Mouse (Mus musculus) CH12F3 (cell line): ENCODE results near the gene Gnb1l.

Experiments used
- in situ Hi-C: fragments of 300-500 bp; cut with MboI; formaldehyde crosslinking; loops from 2 replicates; pipeline ENCODE4 v1.14.3; 2020; ENCODE audit warnings: low sequenced_read_pairs

Gnb1l gene

GRCm38 (mm10) chr16:18539281-18539680 lies 40.8 kb downstream of the Gnb1l start:
- in situ Hi-C loops = no loop called here

- in situ Hi-C loops = no loop called here
These were observed 44.8 kb downstream of the Gnb1l start for GRCm38 (mm10) chr16:18543151-18543829.

GRCm38 (mm10) chr16:18547891-18548290 lies 49.4 kb downstream of the Gnb1l start:
- in situ Hi-C loops = no loop called here

GRCm38 (mm10) chr16:18551604-18552003 lies 53.1 kb downstream of the Gnb1l start:
- in situ Hi-C loops = no loop called here

- in situ Hi-C loops = no loop called here
These were observed 53.7 kb downstream of the Gnb1l start for GRCm38 (mm10) chr16:18552106-18552710.

GRCm38 (mm10) chr16:18554721-18555120 lies 56.2 kb downstream of the Gnb1l start:
- in situ Hi-C loops = no loop called here

DNA sequence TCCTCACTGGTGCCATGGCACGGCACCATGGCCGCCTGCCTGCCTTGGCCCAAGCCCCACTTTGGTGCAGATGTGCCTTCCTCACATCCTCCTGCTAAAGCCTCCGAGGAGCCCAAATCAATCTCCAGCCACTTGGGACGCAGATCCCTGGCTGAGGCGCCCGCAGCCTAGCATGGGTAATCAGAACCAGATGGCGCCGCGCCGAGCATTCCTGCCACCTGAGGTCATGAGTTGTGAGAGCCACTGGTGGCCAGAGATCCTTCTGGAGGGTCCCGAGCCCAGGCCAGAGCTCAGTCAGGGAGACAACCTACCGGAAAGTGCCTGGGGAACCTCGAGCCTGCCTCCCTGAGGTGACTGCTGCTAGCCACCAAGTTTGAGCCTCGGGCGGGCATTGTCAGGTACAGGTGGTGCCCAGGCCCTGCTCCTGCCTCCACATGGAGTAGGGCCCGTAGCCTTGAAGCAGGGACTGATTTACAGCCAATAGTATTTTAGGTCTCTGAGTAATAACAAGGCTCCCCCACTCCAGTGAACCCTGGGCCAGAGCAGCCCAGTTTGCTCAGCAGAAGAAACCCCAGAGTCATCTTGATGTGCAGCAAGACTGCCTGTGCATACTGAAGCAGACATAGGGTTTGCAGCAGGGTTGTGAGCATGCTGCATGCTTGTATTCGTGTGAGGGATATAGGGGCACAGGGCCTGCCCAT lies 56.9 kb downstream of the Gnb1l start:
- in situ Hi-C loops = no loop called here

DNA sequence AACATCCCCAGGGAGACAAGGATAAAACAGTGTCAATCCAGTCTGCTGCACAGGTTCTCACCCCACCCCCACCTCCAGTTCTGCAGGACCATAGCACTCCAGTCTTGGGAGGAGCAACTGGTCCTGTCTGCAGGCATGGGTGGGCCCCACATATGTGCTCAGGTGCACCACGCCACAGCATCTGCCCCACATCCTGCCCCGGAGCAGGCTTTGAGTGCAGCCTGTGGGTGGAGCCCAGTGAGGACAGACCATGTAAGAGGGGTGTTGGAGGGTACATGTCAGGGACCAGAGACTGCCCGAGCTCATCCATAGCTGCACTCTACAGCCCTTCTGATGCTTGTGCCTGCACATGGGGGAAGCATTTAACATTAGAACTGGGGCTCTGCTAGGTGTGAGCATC lies 57.9 kb downstream of the Gnb1l start:
- in situ Hi-C loops = no loop called here

DNA sequence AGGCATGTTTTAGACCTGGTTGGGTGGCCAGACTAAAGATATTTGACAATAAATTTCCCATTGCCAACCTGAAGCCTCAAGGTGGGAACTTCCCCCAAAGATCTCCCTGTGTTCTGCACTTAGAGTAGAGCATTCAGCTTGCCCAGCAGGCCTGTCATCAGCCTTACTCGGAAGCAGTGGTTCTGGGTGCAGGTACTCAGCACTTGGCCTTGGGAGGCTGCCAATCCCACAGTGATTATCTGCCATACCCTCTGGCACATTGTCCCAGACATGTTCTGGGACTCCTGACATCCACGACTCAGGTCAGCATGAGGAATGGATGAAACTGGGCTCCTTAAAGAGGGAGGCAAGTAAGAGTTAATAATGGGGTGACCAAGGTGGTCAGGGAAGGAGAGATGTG lies 66.0 kb downstream of the Gnb1l start:
- in situ Hi-C loops = no loop called here

DNA sequence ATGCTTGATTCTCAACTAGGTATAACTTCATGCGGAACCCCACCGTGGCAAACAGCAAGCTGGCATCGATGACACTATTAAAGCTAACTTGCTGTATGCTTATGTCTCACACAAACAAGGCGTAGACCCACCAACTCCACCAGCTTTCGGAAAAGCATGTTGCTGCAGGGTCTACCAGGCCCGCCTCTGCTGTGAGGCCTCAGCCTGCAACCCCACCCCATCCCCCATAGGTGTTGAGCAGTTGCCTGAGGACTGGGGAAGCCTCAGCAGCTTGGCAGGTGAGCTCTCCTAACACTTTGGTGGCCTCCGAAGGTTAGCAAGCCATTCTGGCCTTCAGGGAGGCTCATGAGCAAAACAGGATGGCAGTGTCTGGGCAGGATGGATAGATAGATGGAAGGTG lies 70.1 kb downstream of the Gnb1l start:
- in situ Hi-C loops = no loop called here

DNA sequence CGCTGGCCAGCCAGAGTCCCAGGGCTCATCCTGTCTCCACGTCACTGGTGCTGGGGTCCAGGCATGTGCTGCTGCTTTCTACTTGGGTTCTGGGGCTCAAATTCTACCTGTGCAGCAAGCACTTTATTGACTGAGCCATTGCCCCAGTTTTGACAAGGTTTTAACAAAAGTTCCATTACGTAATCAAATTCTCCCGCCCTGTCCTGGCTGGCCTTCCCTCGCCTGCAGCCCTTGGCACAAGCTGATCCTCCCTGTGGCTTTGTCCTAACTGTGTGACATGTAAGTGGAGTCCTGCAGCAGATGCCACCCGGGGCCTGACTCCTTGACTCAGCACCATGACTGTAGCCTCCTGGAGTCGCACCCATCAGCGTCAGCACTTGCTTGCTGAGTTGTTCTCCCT lies 75.7 kb downstream of the Gnb1l start:
- in situ Hi-C loops = no loop called here

DNA sequence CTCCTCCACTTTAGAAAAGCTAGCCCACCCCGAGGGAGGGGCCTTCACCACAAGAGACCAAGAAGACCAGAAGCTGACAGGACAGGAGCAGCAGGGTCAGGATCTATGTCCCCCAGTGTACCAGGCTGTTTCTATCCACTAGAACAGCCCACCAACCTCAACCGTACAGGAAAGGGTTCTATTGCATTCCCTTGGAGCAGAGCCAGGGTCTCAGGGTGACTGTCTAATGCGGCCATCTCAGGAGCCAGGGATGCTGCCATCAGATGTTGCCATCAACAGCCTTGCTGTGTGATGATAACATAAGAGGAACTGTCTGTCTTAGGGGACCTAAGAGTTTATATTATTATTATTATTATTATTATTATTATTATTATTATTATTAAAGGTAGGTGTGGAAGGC lies 78.6 kb downstream of the Gnb1l start:
- in situ Hi-C loops = no loop called here

DNA sequence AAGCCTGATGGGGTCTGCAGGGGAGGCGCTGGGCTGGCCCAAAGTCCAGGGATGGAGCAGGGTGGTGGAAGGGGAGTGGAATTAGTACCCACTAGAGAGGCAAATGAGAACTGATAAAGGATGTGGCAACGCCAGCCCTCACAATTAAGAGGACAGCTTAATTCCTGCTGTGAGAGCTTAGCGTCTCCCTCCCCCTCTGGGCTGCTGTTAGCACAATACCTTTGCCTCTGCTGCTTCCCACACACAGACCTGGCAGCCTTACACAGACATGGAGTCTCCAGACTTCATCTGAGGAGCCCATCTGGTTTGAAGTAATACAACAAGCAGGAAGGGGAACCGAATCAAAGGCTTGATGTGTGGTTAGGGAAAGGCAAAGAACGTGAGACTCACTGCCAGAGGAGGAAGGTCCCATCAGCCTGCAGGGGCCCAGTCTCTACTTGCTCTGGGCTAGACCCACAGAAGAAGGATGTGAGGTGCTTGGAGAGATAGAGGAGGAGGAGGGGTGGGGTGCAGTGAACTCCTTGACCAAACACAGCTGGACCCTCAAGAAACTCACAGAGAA lies 79.2 kb downstream of the Gnb1l start:
- in situ Hi-C loops = no loop called here

- in situ Hi-C loops = no loop called here
These were observed 81.9 kb downstream of the Gnb1l start for GRCm38 (mm10) chr16:18580389-18580788.

DNA sequence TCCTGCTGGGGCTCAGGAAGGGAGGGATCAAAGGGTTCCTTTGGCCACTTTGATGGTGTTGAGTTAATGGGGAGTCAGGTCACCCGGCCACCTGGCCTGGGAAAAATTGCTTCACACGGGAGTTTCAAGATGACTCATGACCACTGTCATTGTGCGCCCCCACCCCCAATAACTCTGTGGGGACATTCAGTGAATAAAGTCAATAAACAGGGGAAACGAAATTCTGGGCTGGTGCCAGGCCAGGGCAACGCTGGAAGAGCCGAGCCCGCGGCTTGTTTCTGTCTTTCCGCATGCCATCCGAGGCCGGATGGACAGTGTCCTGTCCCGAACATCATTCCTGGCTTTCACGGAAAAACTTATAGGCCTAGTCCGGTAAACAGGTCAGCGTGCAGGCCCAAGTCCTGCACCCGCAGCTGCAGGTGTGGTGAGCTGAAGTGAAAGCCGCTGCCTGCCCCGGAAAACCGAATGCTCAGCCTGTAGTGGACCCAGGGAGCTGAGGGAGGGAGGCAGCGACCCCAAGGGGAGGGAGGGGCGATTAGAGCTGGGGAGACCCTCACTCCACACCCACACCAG lies 82.6 kb downstream of the Gnb1l start:
- in situ Hi-C loops = no loop called here

GRCm38 (mm10) chr16:18581623-18582205 lies 83.2 kb downstream of the Gnb1l start:
- in situ Hi-C loops = no loop called here

DNA sequence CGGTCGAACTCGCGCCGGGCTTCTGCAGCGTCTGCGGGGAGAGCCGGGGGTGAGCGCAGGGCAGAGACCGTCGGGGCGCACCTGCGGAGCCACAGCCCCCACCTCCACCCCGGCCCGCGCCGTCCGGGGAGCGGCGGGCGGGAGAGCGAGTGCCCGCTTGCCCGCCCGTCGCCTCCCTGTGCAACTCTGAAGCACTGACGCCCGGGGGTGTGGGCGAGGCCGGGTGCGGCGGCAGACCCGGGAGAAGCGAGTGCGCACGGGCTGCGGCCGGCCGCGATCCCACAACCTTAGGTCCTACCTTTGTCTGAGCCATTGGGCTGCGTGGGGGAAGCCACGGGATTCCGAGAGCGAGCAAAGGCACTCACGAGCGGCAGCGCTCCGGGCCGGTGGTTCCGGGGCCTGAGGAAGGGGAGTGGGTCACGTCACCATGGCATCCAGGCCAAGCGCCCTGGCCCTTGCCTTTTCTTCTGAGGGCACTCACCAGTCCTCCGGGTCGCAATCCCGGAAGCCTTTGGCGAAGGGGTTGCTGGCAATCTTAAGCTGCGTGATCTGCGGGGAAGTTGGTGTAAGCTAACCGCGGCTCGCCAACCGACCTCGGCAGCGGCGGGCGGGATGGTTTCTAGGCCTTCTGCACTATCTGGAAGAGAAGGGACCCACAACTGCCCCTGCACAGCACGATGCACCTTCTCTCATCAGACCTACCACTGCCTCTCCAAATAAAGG lies 84.1 kb downstream of the Gnb1l start:
- in situ Hi-C loops = no loop called here

DNA sequence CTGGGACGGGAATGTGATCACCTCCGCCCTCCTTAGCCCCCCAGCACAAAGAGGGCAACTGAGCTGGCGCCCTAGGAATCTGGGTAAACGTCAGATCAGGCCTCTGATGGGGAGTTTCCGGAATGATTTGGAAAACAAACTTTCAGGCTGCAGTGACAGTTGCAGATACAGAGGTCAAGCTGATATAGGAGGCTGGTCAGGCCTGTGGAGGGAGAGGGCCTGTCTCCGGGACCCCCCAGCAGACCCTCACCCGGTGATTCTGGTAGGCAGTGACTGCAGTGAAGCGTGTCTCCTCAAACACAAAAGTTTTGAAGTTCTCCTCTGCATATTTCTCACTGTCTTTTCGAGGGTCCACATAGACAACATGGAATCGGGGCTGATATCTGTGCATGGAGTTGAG lies 84.7 kb downstream of the Gnb1l start:
- in situ Hi-C loops = no loop called here

- in situ Hi-C loops = no loop called here
These were observed 85.3 kb downstream of the Gnb1l start for GRCm38 (mm10) chr16:18583673-18584357.

GRCm38 (mm10) chr16:18584901-18585510 lies 86.5 kb downstream of the Gnb1l start:
- in situ Hi-C loops = no loop called here
